Mouse (Mus musculus): ENCODE data around the gene Dab2ip.

Gene Dab2ip

GRCm38 (mm10) chr2:35622261-35623103 lies 64.4 kb downstream of the Dab2ip start:
- no peak for DNase-seq (ENCODE audit: low read depth, low spot score)

- no peak for DNase-seq (ENCODE audit: low read depth, low spot score)
Measured at GRCm38 (mm10) chr2:35623104-35623377, 65.0 kb downstream of the Dab2ip start.

- DNase-seq (ENCODE audit: low read depth, low spot score), result no peak
Measured at GRCm38 (mm10) chr2:35623431-35624148, 65.5 kb downstream of the Dab2ip start.

- no peak for DNase-seq (ENCODE audit: low read depth, low spot score)
Measured at GRCm38 (mm10) chr2:35624380-35625006, 66.4 kb downstream of the Dab2ip start.

- no peak for DNase-seq (ENCODE audit: low read depth, low spot score)
Measured at GRCm38 (mm10) chr2:35625007-35625380, 66.9 kb downstream of the Dab2ip start.

GRCm38 (mm10) chr2:35625526-35625925 lies 67.5 kb downstream of the Dab2ip start:
- DNase-seq (ENCODE audit: low read depth, low spot score), result no peak

GRCm38 (mm10) chr2:35626181-35626727 lies 68.2 kb downstream of the Dab2ip start:
- no peak for DNase-seq (ENCODE audit: low read depth, low spot score)

- DNase-seq (ENCODE audit: low read depth, low spot score), result no peak
Measured at GRCm38 (mm10) chr2:35627298-35627898, 69.3 kb downstream of the Dab2ip start.

- no peak for DNase-seq (ENCODE audit: low read depth, low spot score)
Measured at GRCm38 (mm10) chr2:35628052-35628451, 70.0 kb downstream of the Dab2ip start.

- no peak for DNase-seq (ENCODE audit: low read depth, low spot score)
Measured at GRCm38 (mm10) chr2:35628656-35629055, 70.6 kb downstream of the Dab2ip start.

GRCm38 (mm10) chr2:35629126-35629525 lies 71.1 kb downstream of the Dab2ip start:
- no peak for DNase-seq (ENCODE audit: low read depth, low spot score)

GRCm38 (mm10) chr2:35633392-35633791 lies 75.3 kb downstream of the Dab2ip start:
- DNase-seq (ENCODE audit: low read depth, low spot score), result no peak

GRCm38 (mm10) chr2:35634963-35635362 lies 76.9 kb downstream of the Dab2ip start:
- no peak for DNase-seq (ENCODE audit: low read depth, low spot score)

- no peak for DNase-seq (ENCODE audit: low read depth, low spot score)
Measured at GRCm38 (mm10) chr2:35635541-35635940, 77.5 kb downstream of the Dab2ip start.

- DNase-seq (ENCODE audit: low read depth, low spot score), result no peak
Measured at GRCm38 (mm10) chr2:35637880-35638535, 79.9 kb downstream of the Dab2ip start.

GRCm38 (mm10) chr2:35639799-35640198 lies 81.7 kb downstream of the Dab2ip start:
- DNase-seq (ENCODE audit: low read depth, low spot score), result no peak

- DNase-seq (ENCODE audit: low read depth, low spot score), result no peak
Measured at GRCm38 (mm10) chr2:35640576-35640975, 82.5 kb downstream of the Dab2ip start.

GRCm38 (mm10) chr2:35642224-35642623 lies 84.2 kb downstream of the Dab2ip start:
- DNase-seq (ENCODE audit: low read depth, low spot score), result no peak

- DNase-seq (ENCODE audit: low read depth, low spot score), result no peak
Measured at GRCm38 (mm10) chr2:35646553-35646952, 88.5 kb downstream of the Dab2ip start.

- peak; percentile 49 for DNase-seq (ENCODE audit: low read depth, low spot score)
Measured at GRCm38 (mm10) chr2:35649708-35650107, 91.6 kb downstream of the Dab2ip start.

- DNase-seq (ENCODE audit: low read depth, low spot score), result no peak
Measured at GRCm38 (mm10) chr2:35651297-35651731, 93.2 kb downstream of the Dab2ip start.

Measured in embryo, embryonic 11.5 days (tissue).